Mouse (Mus musculus) MEL (cell line): ENCODE measurements around the gene 2610318N02Rik. TPM values are rescaled to one million over a fixed set of nuclear protein-coding genes. Genes with fewer than 3 reads are reported as not detected.

Experiments used
- DNase-seq: peaks from one replicate; pipeline ENCODE4 v3.0.0; 2011; ENCODE audit warnings: low read depth, low spot score
- H3K27ac ChIP-seq: 2 replicates; pipeline ENCODE4 v1.5.1; 2012; ENCODE audit warnings: low read depth, mild to moderate bottlenecking, control low read depth, low read length, moderate library complexity; ENCODE audit not compliant: control insufficient read depth
- H3K27me3 ChIP-seq, 2 experiments: fragments of 150-350 bp in 1 of 2; sonication (generic) in 1 of 2; 2 replicates each; pipeline ENCODE4 v1.6.1; 2012; ENCODE audit warnings: low read length in 2 of 2, mild to moderate bottlenecking in 2 of 2, improper control_type of control experiment in 1 of 2, moderate library complexity in 1 of 2; ENCODE audit not compliant: insufficient read depth in 2 of 2, control insufficient read depth in 1 of 2
- H3K36me3 ChIP-seq, 2 experiments: 2 replicates each; pipeline ENCODE4 v1.6.1; 2012 to 2014; ENCODE audit warnings: low read length in 2 of 2, improper control_type of control experiment in 1 of 2, inconsistent platforms in 1 of 2, mild to moderate bottlenecking in 1 of 2; ENCODE audit not compliant: insufficient read depth in 2 of 2, control insufficient read depth in 1 of 2
- H3K4me1 ChIP-seq, 2 experiments: fragments of 150-350 bp in 1 of 2; sonication (generic) in 1 of 2; 2 replicates each; pipeline ENCODE4 v1.6.1; 2012; ENCODE audit warnings: low read length in 2 of 2, improper control_type of control experiment in 1 of 2, mild to moderate bottlenecking in 1 of 2; ENCODE audit not compliant: insufficient read depth in 2 of 2, control insufficient read depth in 1 of 2
- H3K4me3 ChIP-seq, 2 experiments: fragments of 150-350 bp in 1 of 2; sonication (generic) in 1 of 2; 2 replicates each; pipeline ENCODE4 v1.5.1; 2012; ENCODE audit warnings: low read depth in 2 of 2, low read length in 2 of 2, mild to moderate bottlenecking in 2 of 2, moderate library complexity in 2 of 2, control low read depth in 1 of 2, improper control_type of control experiment in 1 of 2; ENCODE audit not compliant: control insufficient read depth in 1 of 2, insufficient read depth in 1 of 2
- H3K79me2 ChIP-seq: 2 replicates; pipeline ENCODE4 v1.6.1; 2012; ENCODE audit warnings: mild to moderate bottlenecking, low read length, moderate library complexity; ENCODE audit not compliant: control insufficient read depth, poor library complexity, insufficient read depth
- H3K9ac ChIP-seq: 2 replicates; pipeline ENCODE4 v1.6.1; 2012; ENCODE audit warnings: low read depth, mild to moderate bottlenecking, control low read depth, low read length, moderate library complexity; ENCODE audit not compliant: control insufficient read depth, poor library complexity, severe bottlenecking
- H3K9me3 ChIP-seq: fragments of 150-350 bp; sonication (generic); replicated peaks from 2 replicates; pipeline ENCODE4 v1.6.1; 2012; ENCODE audit warnings: mild to moderate bottlenecking, low read length, improper control_type of control experiment, moderate library complexity; ENCODE audit not compliant: insufficient read depth
- BHLHE40 ChIP-seq: IDR thresholded peaks from 2 replicates; pipeline ENCODE4 v1.6.1; 2012; ENCODE audit warnings: low read depth, mild to moderate bottlenecking, inconsistent platforms, low read length, improper control_type of control experiment, borderline replicate concordance
- CHD2 ChIP-seq: IDR thresholded peaks from 2 replicates; pipeline ENCODE4 v1.6.1; 2011; ENCODE audit warnings: low read length, improper control_type of control experiment
- CTCF ChIP-seq, 3 experiments: IDR thresholded peaks in 2 of 3; conservative IDR thresholded peaks in 1 of 3; 2 replicates each; pipeline ENCODE4 v1.5.1; 2011 to 2012; ENCODE audit warnings: low read length in 3 of 3, low read depth in 2 of 3, mild to moderate bottlenecking in 2 of 3, improper control_type of control experiment in 1 of 3, inconsistent platforms in 1 of 3, mixed read lengths in 1 of 3, moderate library complexity in 1 of 3; ENCODE audit not compliant: control insufficient read depth in 1 of 3, insufficient read depth in 1 of 3, poor library complexity in 1 of 3, severe bottlenecking in 1 of 3
- E2F4 ChIP-seq: IDR thresholded peaks from 2 replicates; pipeline ENCODE4 v1.6.1; 2011; ENCODE audit warnings: low read depth, low read length, improper control_type of control experiment, borderline replicate concordance
- ETS1 ChIP-seq: IDR thresholded peaks from 2 replicates; pipeline ENCODE4 v1.6.1; 2012; ENCODE audit warnings: low read depth, mild to moderate bottlenecking, inconsistent platforms, low read length, improper control_type of control experiment, moderate library complexity
- GABPA ChIP-seq: IDR thresholded peaks from 2 replicates; pipeline ENCODE4 v1.6.1; 2012; ENCODE audit warnings: low read depth, mild to moderate bottlenecking, inconsistent platforms, low read length, improper control_type of control experiment, moderate library complexity
- JUND ChIP-seq: IDR thresholded peaks from 2 replicates; pipeline ENCODE4 v1.6.1; 2011; ENCODE audit warnings: low read depth, mild to moderate bottlenecking, improper control_type of control experiment, low read length
- KAT2A ChIP-seq: conservative IDR thresholded peaks from 2 replicates; pipeline ENCODE4 v1.6.1; 2012; ENCODE audit warnings: low read depth, low read length, improper control_type of control experiment, inconsistent platforms
- MAX ChIP-seq: IDR thresholded peaks from 2 replicates; pipeline ENCODE4 v1.6.1; 2011; ENCODE audit warnings: low read length, improper control_type of control experiment
- MAZ ChIP-seq: IDR thresholded peaks from 2 replicates; pipeline ENCODE4 v1.6.1; 2012; ENCODE audit warnings: low read depth, mild to moderate bottlenecking, inconsistent platforms, low read length, improper control_type of control experiment
- MXI1 ChIP-seq: IDR thresholded peaks from 2 replicates; pipeline ENCODE4 v1.6.1; 2011; ENCODE audit warnings: mild to moderate bottlenecking, low read depth, low read length, improper control_type of control experiment
- MYB ChIP-seq: IDR thresholded peaks from 2 replicates; pipeline ENCODE4 v1.6.1; 2011; ENCODE audit warnings: mild to moderate bottlenecking, low read depth, low read length, improper control_type of control experiment
- POLR2AphosphoS5 ChIP-seq: IDR thresholded peaks from 2 replicates; pipeline ENCODE4 v1.6.1; 2012; ENCODE audit warnings: low read depth, borderline replicate concordance, mild to moderate bottlenecking, inconsistent platforms, low read length, moderate library complexity, mixed read lengths
- RAD21 ChIP-seq: IDR thresholded peaks from 2 replicates; pipeline ENCODE4 v1.6.1; 2011; ENCODE audit warnings: mild to moderate bottlenecking, low read depth, low read length, improper control_type of control experiment
- RCOR1 ChIP-seq: IDR thresholded peaks from 2 replicates; pipeline ENCODE4 v1.6.1; 2012; ENCODE audit warnings: low read depth, mild to moderate bottlenecking, inconsistent platforms, low read length, improper control_type of control experiment
- SIN3A ChIP-seq: IDR thresholded peaks from 2 replicates; pipeline ENCODE4 v1.6.1; 2012; ENCODE audit warnings: low read length, improper control_type of control experiment, inconsistent platforms
- SMC3 ChIP-seq: IDR thresholded peaks from 2 replicates; pipeline ENCODE4 v1.6.1; 2011; ENCODE audit warnings: low read depth, low read length, improper control_type of control experiment
- TBP ChIP-seq: IDR thresholded peaks from 2 replicates; pipeline ENCODE4 v1.8.0; 2011; ENCODE audit warnings: low read depth, low read length, improper control_type of control experiment
- ZC3H11A ChIP-seq: IDR thresholded peaks from 2 replicates; pipeline ENCODE4 v1.6.1; 2012; ENCODE audit warnings: low read depth, mild to moderate bottlenecking, inconsistent platforms, low read length, improper control_type of control experiment
- ZKSCAN1 ChIP-seq: IDR thresholded peaks from 2 replicates; pipeline ENCODE4 v1.6.1; 2012; ENCODE audit warnings: low read depth, mild to moderate bottlenecking, inconsistent platforms, low read length, improper control_type of control experiment, moderate library complexity
- ZNF384 ChIP-seq: IDR thresholded peaks from 2 replicates; pipeline ENCODE4 v1.6.1; 2012; ENCODE audit warnings: low read depth, mild to moderate bottlenecking, inconsistent platforms, low read length, improper control_type of control experiment
- polyA plus RNA-seq, 2 experiments: library from polyadenylated mRNA; stranded (reverse) in 1 of 2; unstranded in 1 of 2; fragments of >175 nt in 1 of 2; fragments of >200 nt in 1 of 2; gene quantifications; 2 replicates each; pipeline versions ENCODE4 v1.2.1 to v1.2.4; 2012; ENCODE audit warnings: low replicate concordance in 2 of 2, low read depth in 1 of 2; ENCODE audit not compliant: insufficient read length in 2 of 2, insufficient read depth in 1 of 2, missing spikeins in 1 of 2
- total RNA-seq: library from RNA; depleted of rRNA; stranded (reverse); fragments of 300-350 nt; gene quantifications from 2 replicates; pipeline ENCODE4 v1.2.3, GENCODE M21; 2012

The 2610318N02Rik gene
- total and polyA plus RNA-seq, 3 experiments, result 23.8 to 80.6 TPM; not detected in 1

GRCm38 (mm10) chr16:17127292-17127691 lies 2.3 kb upstream of the 2610318N02Rik start:
- Histone ChIP-seq H3K79me2 (peaks cover 29% of the 10 kb centered on the region), H3K36me3 (peaks cover 0 to 10% of the 10 kb centered on the region in 2 experiments; a peak in 2 of 4 replicates), H3K9me3 (no peaks in the 10 kb centered on the region), H3K4me1 (peaks cover 0 to 17% of the 10 kb centered on the region in 2 experiments; a peak in 2 of 4 replicates), H3K27me3 (no peaks in the 10 kb centered on the region), H3K27ac (no peak overlapping the region), H3K9ac (no peak overlapping the region), H3K4me3 (no peak overlapping the region)
- DNase-seq, result peak; percentile 83
- peak; percentile 80 for TF ChIP-seq RAD21
- TF ChIP-seq ZC3H11A, result peak; percentile 46
- TF ChIP-seq MAZ, result no peak
- peak; percentile 58 to 82 (median 75) for TF ChIP-seq CTCF (IDR thresholded peaks at IDR 0.05 in 2 of 3, conservative IDR thresholded peaks at IDR 0.05 in 1 of 3; ENCODE audit: control insufficient read depth in 1 of 3, insufficient read depth in 1 of 3, low read depth in 2 of 3, low read length in 3 of 3, poor library complexity in 1 of 3, severe bottlenecking in 1 of 3)
- no peak for TF ChIP-seq MXI1
- peak; percentile 66 for TF ChIP-seq SMC3

DNA sequence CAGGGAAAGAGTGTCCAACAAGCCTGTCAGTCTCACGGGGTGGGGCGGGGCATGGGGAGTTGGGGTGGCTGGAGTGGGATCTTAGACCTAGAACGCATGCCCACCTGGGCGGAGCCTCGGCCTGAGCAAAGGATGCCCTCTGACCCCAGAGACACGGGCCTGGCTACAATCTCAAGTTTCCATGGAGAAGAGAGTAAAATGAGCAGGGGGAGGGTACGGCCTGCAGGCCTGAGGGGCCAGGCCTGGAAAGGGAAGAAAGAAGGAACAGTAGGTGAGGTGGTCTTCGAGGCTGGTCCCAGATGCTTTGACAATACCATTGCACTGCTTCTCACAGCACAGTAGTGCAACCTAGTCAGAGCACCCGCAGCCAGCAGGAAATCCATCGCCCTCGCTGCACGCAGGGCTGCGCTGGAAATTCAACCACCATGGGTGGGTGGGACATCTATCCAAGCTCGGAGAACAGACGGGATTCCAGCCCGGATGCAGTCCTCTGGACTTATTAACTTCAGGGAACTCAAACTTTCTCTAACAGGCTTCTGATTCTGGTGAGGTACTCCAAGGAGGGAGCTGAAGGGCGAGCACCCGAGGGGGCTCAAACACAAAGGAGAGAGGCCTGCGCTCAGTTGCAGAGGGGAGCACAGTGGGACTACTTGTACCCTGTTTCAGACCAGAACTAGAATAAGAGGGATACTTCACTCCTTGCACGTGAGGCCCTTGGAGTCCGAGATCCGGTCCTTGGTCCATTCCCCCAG lies 672 bp downstream of the 2610318N02Rik start:
- Histone ChIP-seq H3K4me1 (peaks cover 0 to 6% of the 10 kb centered on the region in 2 experiments; a peak in 1 of 4 replicates), H3K27me3 (no peaks in the 10 kb centered on the region), H3K4me3 (peak overlapping the region; percentile 68 to 90), H3K9me3 (no peaks in the 10 kb centered on the region), H3K27ac (peak overlapping the region; percentile 22), H3K36me3 (peaks cover 0 to 10% of the 10 kb centered on the region in 2 experiments; a peak in 2 of 4 replicates), H3K9ac (peak overlapping the region; percentile 75), H3K79me2 (peaks cover 12% of the 10 kb centered on the region)
- peak; percentile 53 for DNase-seq
- TF ChIP-seq ZKSCAN1 (peak; percentile 42; the same call in 1 of the 2 replicates), KAT2A (no peak)

- TF ChIP-seq POLR2AphosphoS5, result no peak
- TF ChIP-seq GABPA, result no peak
- TF ChIP-seq BHLHE40, result no peak
- no peak for TF ChIP-seq JUND
- TF ChIP-seq ETS1, result no peak
- no peak for TF ChIP-seq RAD21
- no peak for TF ChIP-seq MAX
- no peak for TF ChIP-seq ZNF384
- no peak for TF ChIP-seq TBP
- no peak for TF ChIP-seq RCOR1
- no peak for TF ChIP-seq CTCF (IDR thresholded peaks at IDR 0.05 in 2 of 3, conservative IDR thresholded peaks at IDR 0.05 in 1 of 3; ENCODE audit: control insufficient read depth in 1 of 3, insufficient read depth in 1 of 3, low read depth in 2 of 3, low read length in 3 of 3, poor library complexity in 1 of 3, severe bottlenecking in 1 of 3)
- TF ChIP-seq E2F4, result no peak
- no peak for TF ChIP-seq MYB
- TF ChIP-seq SIN3A, result no peak
- no peak for TF ChIP-seq CHD2
- TF ChIP-seq, all 39 proteins: peak for 0
- H3K36me3 ChIP-seq, result peaks cover 0 to 10% of the 10 kb centered on the region in 2 experiments; a peak in 2 of 4 replicates
- no peaks in the 10 kb centered on the region for H3K27me3 ChIP-seq
- H3K9ac ChIP-seq, result no peak overlapping the region
- peaks cover 12% of the 10 kb centered on the region for H3K79me2 ChIP-seq
- no peak for DNase-seq
- no peaks in the 10 kb centered on the region for H3K9me3 ChIP-seq
- H3K4me3 ChIP-seq, result no peak overlapping the region
- no peak overlapping the region for H3K27ac ChIP-seq
- peaks cover 0 to 6% of the 10 kb centered on the region in 2 experiments; a peak in 1 of 4 replicates for H3K4me1 ChIP-seq
Measured at GRCm38 (mm10) chr16:17121569-17121968, 3.4 kb downstream of the 2610318N02Rik start.
